Mouse (Mus musculus) midbrain, embryonic 12.5 days (tissue): ENCODE results near the gene Vps33a. TPM values are rescaled to one million over a fixed set of nuclear protein-coding genes. Genes with fewer than 3 reads are reported as not detected.

Experiments
- ATAC-seq: fragments of 200-750 bp; cut with Nextera tagmentation; 2 replicates; pipeline ENCODE4 v1.8.0; 2017; ENCODE audit warnings: low read depth, moderate TSS enrichment, moderate library complexity; ENCODE audit not compliant: low FRiP score
- H3K27ac ChIP-seq: fragments of 300-500 bp; sonication (generic); replicated peaks from 2 replicates; pipeline ENCODE4 v1.5.1; 2016; ENCODE audit warnings: mild to moderate bottlenecking
- H3K27me3 ChIP-seq: fragments of 300-500 bp; sonication (generic); 2 replicates; pipeline ENCODE4 v1.6.1; 2016; ENCODE audit warnings: mild to moderate bottlenecking
- H3K36me3 ChIP-seq: fragments of 300-500 bp; sonication (generic); 2 replicates; pipeline ENCODE4 v1.6.1; 2016
- H3K4me1 ChIP-seq: fragments of 300-500 bp; sonication (generic); 2 replicates; pipeline ENCODE4 v1.6.1; 2016
- H3K4me2 ChIP-seq: fragments of 300-500 bp; sonication (generic); replicated peaks from 2 replicates; pipeline ENCODE4 v1.6.1; 2016; ENCODE audit warnings: mild to moderate bottlenecking, moderate library complexity
- H3K4me3 ChIP-seq: fragments of 300-500 bp; sonication (generic); 2 replicates; pipeline ENCODE4 v1.5.1; 2016; ENCODE audit warnings: mild to moderate bottlenecking
- H3K9ac ChIP-seq: fragments of 300-500 bp; sonication (generic); replicated peaks from 2 replicates; pipeline ENCODE4 v1.6.1; 2016; ENCODE audit warnings: mild to moderate bottlenecking, moderate library complexity
- H3K9me3 ChIP-seq: fragments of 300-500 bp; sonication (generic); 2 replicates; pipeline ENCODE4 v1.6.1; 2016; ENCODE audit warnings: mild to moderate bottlenecking
- WGBS: fragments of 180-500 bp; shearing (Covaris S2); methylation state at CpG from one replicate; pipeline ENCODE4 v1.1.7; 2016; 5-methylcytosine and 5-hydroxymethylcytosine counted together
- polyA plus RNA-seq: library from polyadenylated mRNA; unstranded; fragments of >200 nt; fragmentation: Nextera tagmentation; extraction: Ambion mirVana; gene quantifications from 2 replicates; pipeline ENCODE4 v1.2.1, GENCODE M21; 2016

Vps33a gene
- polyA plus RNA-seq, 1 experiment from 2014 or later, result 40.4 TPM

- no peak for ATAC-seq
- no peak overlapping the region for H3K27ac ChIP-seq
- H3K4me3 ChIP-seq, result no peak overlapping the region
- H3K9ac ChIP-seq, result no peak overlapping the region
- WGBS, result 83% methylated on average over 3 of the region's 3 CpGs
- H3K4me1 ChIP-seq, result peaks cover 7% of the 10 kb centered on the region
- H3K9me3 ChIP-seq, result no peaks in the 10 kb centered on the region
- no peaks in the 10 kb centered on the region for H3K27me3 ChIP-seq
- peaks cover 36% of the 10 kb centered on the region for H3K36me3 ChIP-seq
- no peak overlapping the region for H3K4me2 ChIP-seq
Measured at GRCm38 (mm10) chr5:123576696-123577095, 3.9 kb upstream of the Vps33a start.

- peak; percentile 23; the same call in 1 of the 2 replicates for ATAC-seq
- no peaks in the 10 kb centered on the region for H3K27me3 ChIP-seq
- H3K4me2 ChIP-seq, result peak overlapping the region; percentile 80
- H3K36me3 ChIP-seq, result peaks cover 26% of the 10 kb centered on the region
- WGBS, result 64% methylated on average over 8 of the region's 8 CpGs
- no peak overlapping the region for H3K27ac ChIP-seq
- peak overlapping the region; percentile 92 for H3K4me3 ChIP-seq
- no peaks in the 10 kb centered on the region for H3K9me3 ChIP-seq
- peaks cover 11% of the 10 kb centered on the region for H3K4me1 ChIP-seq
- no peak overlapping the region for H3K9ac ChIP-seq
Measured at GRCm38 (mm10) chr5:123573362-123573761, 524 bp upstream of the Vps33a start.

GRCm38 (mm10) chr5:123561128-123561527 lies 11.7 kb downstream of the Vps33a start:
- Histone ChIP-seq H3K4me2 (no peak overlapping the region), H3K4me1 (no peaks in the 10 kb centered on the region), H3K4me3 (no peak overlapping the region), H3K9ac (no peak overlapping the region), H3K27me3 (no peaks in the 10 kb centered on the region), H3K36me3 (peaks cover 94% of the 10 kb centered on the region), H3K9me3 (no peaks in the 10 kb centered on the region), H3K27ac (no peak overlapping the region)
- no peak for ATAC-seq
- 94% methylated on average over 11 of the region's 11 CpGs for WGBS

GRCm38 (mm10) chr5:123559588-123559987 lies 13.2 kb downstream of the Vps33a start:
- 94% methylated on average over 8 of the region's 8 CpGs for WGBS
- ATAC-seq, result no peak

GRCm38 (mm10) chr5:123556451-123556850 lies 16.4 kb downstream of the Vps33a start:
- no peak overlapping the region for H3K4me3 ChIP-seq
- H3K9ac ChIP-seq, result no peak overlapping the region
- no peaks in the 10 kb centered on the region for H3K9me3 ChIP-seq
- H3K4me2 ChIP-seq, result no peak overlapping the region
- peaks cover 60% of the 10 kb centered on the region for H3K36me3 ChIP-seq
- H3K4me1 ChIP-seq, result no peaks in the 10 kb centered on the region
- ATAC-seq, result no peak
- 73% methylated on average over 2 of the region's 2 CpGs for WGBS
- no peaks in the 10 kb centered on the region for H3K27me3 ChIP-seq
- H3K27ac ChIP-seq, result no peak overlapping the region

More at GRCm38 (mm10) chr5:123559588-123559987, 13.2 kb downstream of the Vps33a start:
- no peak overlapping the region for H3K4me3 ChIP-seq
- no peaks in the 10 kb centered on the region for H3K9me3 ChIP-seq
- H3K4me1 ChIP-seq, result no peaks in the 10 kb centered on the region
- H3K36me3 ChIP-seq, result peaks cover 83% of the 10 kb centered on the region
- no peak overlapping the region for H3K27ac ChIP-seq
- no peak overlapping the region for H3K9ac ChIP-seq
- H3K4me2 ChIP-seq, result no peak overlapping the region
- no peaks in the 10 kb centered on the region for H3K27me3 ChIP-seq

GRCm38 (mm10) chr5:123555693-123556092 lies 17.1 kb downstream of the Vps33a start:
- H3K9ac ChIP-seq, result no peak overlapping the region
- H3K36me3 ChIP-seq, result peaks cover 53% of the 10 kb centered on the region
- no peak overlapping the region for H3K27ac ChIP-seq
- H3K9me3 ChIP-seq, result no peaks in the 10 kb centered on the region
- H3K27me3 ChIP-seq, result no peaks in the 10 kb centered on the region
- H3K4me3 ChIP-seq, result no peak overlapping the region
- no peaks in the 10 kb centered on the region for H3K4me1 ChIP-seq
- no peak for ATAC-seq
- WGBS, result 90% methylated on average over 7 of the region's 7 CpGs
- no peak overlapping the region for H3K4me2 ChIP-seq

GRCm38 (mm10) chr5:123533801-123534200 lies 39.0 kb downstream of the Vps33a start:
- Histone ChIP-seq H3K27me3 (no peaks in the 10 kb centered on the region), H3K9me3 (no peaks in the 10 kb centered on the region), H3K36me3 (peaks cover 80% of the 10 kb centered on the region), H3K27ac (no peak overlapping the region), H3K4me3 (no peak overlapping the region), H3K4me1 (no peaks in the 10 kb centered on the region), H3K4me2 (no peak overlapping the region), H3K9ac (no peak overlapping the region)
- 94% methylated on average over 10 of the region's 10 CpGs for WGBS
- no peak for ATAC-seq

- WGBS, result 92% methylated on average over 8 of the region's 8 CpGs
- no peak overlapping the region for H3K4me3 ChIP-seq
- no peak overlapping the region for H3K4me2 ChIP-seq
- H3K27me3 ChIP-seq, result peaks cover 5% of the 10 kb centered on the region; the same call in 1 of the 2 replicates
- no peaks in the 10 kb centered on the region for H3K9me3 ChIP-seq
- H3K27ac ChIP-seq, result no peak overlapping the region
- H3K4me1 ChIP-seq, result peaks cover 3% of the 10 kb centered on the region; the same call in 1 of the 2 replicates
- peaks cover 74% of the 10 kb centered on the region for H3K36me3 ChIP-seq
- H3K9ac ChIP-seq, result no peak overlapping the region
- ATAC-seq, result no peak
Measured at GRCm38 (mm10) chr5:123530056-123530455, 42.8 kb downstream of the Vps33a start.

- Histone ChIP-seq H3K4me1 (peaks cover 9% of the 10 kb centered on the region), H3K36me3 (peaks cover 61% of the 10 kb centered on the region), H3K9me3 (no peaks in the 10 kb centered on the region), H3K9ac (no peak overlapping the region), H3K4me2 (no peak overlapping the region), H3K27me3 (peaks cover 6% of the 10 kb centered on the region; the same call in 1 of the 2 replicates), H3K27ac (no peak overlapping the region), H3K4me3 (no peak overlapping the region)
- ATAC-seq, result no peak
- 81% methylated on average over 7 of the region's 7 CpGs for WGBS
Measured at GRCm38 (mm10) chr5:123528641-123529040, 44.2 kb downstream of the Vps33a start.

GRCm38 (mm10) chr5:123525916-123526495 lies 46.8 kb downstream of the Vps33a start:
- ATAC-seq, result no peak
- Histone ChIP-seq H3K4me3 (no peak overlapping the region), H3K36me3 (peaks cover 35% of the 10 kb centered on the region), H3K4me2 (no peak overlapping the region), H3K27ac (no peak overlapping the region), H3K4me1 (peaks cover 31% of the 10 kb centered on the region), H3K27me3 (peaks cover 6% of the 10 kb centered on the region; the same call in 1 of the 2 replicates), H3K9me3 (no peaks in the 10 kb centered on the region), H3K9ac (no peak overlapping the region)
- 89% methylated on average over 9 of the region's 9 CpGs for WGBS

- no peaks in the 10 kb centered on the region for H3K9me3 ChIP-seq
Measured at GRCm38 (mm10) chr5:123525281-123525680, 47.6 kb downstream of the Vps33a start, which contains the start of gene Gm49027. Gene Gm49027 (minus strand): TSS chr5:123525488.

GRCm38 (mm10) chr5:123524393-123524750 lies 48.5 kb downstream of the Vps33a start:
- H3K4me1 ChIP-seq, result peaks cover 31% of the 10 kb centered on the region
- peak overlapping the region; percentile 92 for H3K4me2 ChIP-seq
- H3K27ac ChIP-seq, result peak overlapping the region; percentile 57
- H3K27me3 ChIP-seq, result peaks cover 6% of the 10 kb centered on the region; the same call in 1 of the 2 replicates
- peaks cover 30% of the 10 kb centered on the region for H3K36me3 ChIP-seq
- H3K9ac ChIP-seq, result peak overlapping the region; percentile 52
- no peaks in the 10 kb centered on the region for H3K9me3 ChIP-seq
- ATAC-seq, result peak; percentile 95
- under 1% methylated on average over 27 of the region's 27 CpGs for WGBS
- peak overlapping the region; percentile 91 for H3K4me3 ChIP-seq

More at GRCm38 (mm10) chr5:123525281-123525680, 47.6 kb downstream of the Vps33a start, which contains the start of gene Gm49027:
- Histone ChIP-seq H3K36me3 (peaks cover 28% of the 10 kb centered on the region), H3K9ac (peak within 1 kb of the TSS; percentile 52), H3K27me3 (peaks cover 6% of the 10 kb centered on the region; the same call in 1 of the 2 replicates), H3K4me3 (peak within 1 kb of the TSS; percentile 91), H3K27ac (peak within 1 kb of the TSS; percentile 57), H3K4me2 (peak within 1 kb of the TSS; percentile 92), H3K4me1 (peaks cover 31% of the 10 kb centered on the region)
- 89% methylated on average over 7 of the region's 7 CpGs for WGBS
- no peak for ATAC-seq
